Mouse (Mus musculus) olfactory bulb, adult 2 months (tissue): ENCODE data around the gene Otub1.

Experiments used
- CTCF ChIP-seq: fragments of 200-500 bp; IDR thresholded peaks from 2 replicates; pipeline ENCODE4 v1.5.1; 2012; ENCODE audit warnings: low read depth, mild to moderate bottlenecking, low read length, moderate library complexity; ENCODE audit not compliant: insufficient read depth
- POLR2A ChIP-seq: fragments of 200-500 bp; IDR thresholded peaks from 2 replicates; pipeline ENCODE4 v1.6.1; 2012; ENCODE audit warnings: mild to moderate bottlenecking, low read depth, low read length, moderate library complexity; ENCODE audit not compliant: insufficient read depth

DNA sequence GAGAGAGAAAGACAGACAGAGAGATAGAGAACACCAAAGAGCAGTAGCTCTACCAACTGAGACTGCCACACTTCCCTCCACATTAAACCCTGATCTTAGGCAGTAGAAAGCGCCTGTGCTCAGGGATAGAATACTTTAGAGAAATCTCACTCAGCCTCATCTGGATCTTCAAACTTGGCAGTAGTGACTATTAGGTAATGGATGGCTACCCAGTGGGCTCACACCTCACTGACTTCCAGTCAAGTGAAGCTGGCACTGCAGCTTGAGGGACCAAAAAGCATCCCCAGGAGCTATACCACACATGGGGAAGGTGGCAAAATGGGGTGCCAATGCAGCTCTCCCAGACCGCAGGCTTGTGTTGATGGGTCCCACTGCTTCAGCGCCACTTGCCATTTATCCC, 18.1 kb upstream of the Otub1 start:
- no peak for TF ChIP-seq CTCF
- no peak for TF ChIP-seq POLR2A
